Mouse (Mus musculus): ENCODE results near the gene Fam240b. TPM values are rescaled to one million over a fixed set of nuclear protein-coding genes. Genes with fewer than 3 reads are reported as not detected.
"Not testable (repeated sequence)": the region's sequence is repeated elsewhere in the genome, so short reads cannot be mapped to it uniquely, and the experiment has no call there.

Fam240b gene
- polyA plus RNA-seq (2017; shearing (Covaris generic)) = not detected

DNA sequence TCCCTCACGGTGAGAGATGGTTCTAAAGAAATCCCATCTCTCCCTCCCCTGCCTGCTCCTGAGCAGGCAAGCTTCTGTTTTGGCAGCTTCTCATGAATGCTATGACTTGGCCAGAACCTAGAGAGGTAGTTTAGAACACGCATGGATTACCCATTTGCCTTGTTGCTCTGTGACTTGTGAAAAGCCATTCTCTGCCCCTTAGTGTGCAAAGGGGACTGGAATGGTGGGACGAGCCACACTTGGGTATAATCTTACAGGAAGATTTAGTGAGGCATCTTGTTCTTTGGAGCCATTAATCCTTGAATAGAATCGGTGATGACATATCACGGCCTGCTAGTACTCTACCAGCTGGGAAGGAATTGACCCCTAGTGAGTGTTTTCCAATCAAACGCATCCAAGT lies at the start of gene Fam240b:
Gene Fam240b, minus strand, starts transcription at position 101 of the 400 bp plus-strand sequence.
- no peak for ATAC-seq

DNA sequence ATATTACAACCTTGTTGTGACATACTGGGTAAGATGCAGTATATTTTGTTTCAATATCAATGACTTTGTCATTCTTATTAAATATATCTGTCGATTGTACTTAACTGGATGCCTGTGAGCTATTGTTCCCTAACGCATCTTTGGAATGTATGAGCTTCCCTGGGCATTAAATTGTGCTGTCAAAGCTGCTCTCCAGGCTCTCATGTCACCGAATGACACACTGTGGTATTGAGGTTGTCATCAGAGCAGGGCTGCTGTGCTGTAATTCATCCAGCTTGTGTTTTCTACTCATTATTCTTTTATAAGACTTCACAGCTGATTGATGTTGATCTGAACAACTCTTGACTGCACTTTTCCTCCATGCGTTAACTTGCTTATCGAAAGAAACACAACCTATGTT lies 32.5 kb upstream of the Fam240b start:
- ATAC-seq = no peak

DNA sequence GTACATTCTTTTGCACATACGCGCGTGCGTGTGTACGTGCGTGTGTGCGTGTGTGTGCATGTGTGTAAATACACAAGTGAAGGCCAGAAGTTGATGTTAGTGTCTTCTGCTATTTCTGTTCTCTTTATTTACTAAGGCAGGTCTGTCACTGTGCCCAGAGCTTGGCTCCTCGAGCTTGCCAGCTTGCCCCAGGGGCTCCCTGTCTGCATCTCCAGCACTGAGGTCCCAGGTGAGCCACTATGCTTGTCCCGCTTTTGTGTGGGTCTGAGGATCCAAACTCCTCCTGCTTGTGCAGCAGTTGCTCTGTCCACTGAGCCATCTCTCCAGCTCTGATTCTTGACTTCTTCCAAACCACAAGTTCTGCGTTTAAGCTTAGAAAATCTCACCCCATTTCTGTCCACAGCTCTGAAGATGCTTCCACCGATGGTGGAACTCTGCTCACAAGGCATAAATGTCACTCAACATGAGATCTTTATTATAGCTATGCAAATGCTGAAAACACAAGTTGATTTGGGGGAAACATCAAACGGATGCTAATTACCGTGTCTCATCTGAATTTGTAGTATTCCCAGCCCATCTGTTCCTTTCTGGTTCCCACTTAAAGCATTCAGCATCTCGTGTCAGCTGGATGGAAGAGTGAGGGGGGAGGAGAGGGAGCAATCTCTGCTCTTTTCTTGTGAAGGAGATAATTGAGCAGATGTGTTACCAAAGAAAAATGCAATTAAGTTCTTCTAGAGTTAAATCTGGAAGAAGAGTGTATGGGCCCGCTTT lies 29.1 kb upstream of the Fam240b start:
- ATAC-seq = no peak

DNA sequence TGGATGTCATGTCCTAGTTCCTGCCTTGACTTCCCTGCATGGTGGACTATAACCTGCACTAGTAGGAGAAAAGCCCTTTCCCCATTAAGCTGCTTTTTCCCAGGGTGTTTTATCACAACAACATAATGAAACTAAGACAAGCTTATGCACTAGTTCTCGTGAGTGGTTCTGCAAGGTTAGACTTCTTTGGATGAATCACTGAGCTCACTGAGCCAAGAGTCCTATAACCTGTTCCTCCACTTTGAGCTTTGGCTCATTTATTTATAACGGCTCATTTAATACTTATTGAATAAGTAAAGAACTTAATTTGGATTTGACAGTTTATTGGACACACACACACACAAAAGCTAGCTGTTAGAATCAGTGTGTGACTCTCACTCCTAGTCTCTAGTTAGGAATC lies 16.7 kb upstream of the Fam240b start:
- ATAC-seq = no peak

DNA sequence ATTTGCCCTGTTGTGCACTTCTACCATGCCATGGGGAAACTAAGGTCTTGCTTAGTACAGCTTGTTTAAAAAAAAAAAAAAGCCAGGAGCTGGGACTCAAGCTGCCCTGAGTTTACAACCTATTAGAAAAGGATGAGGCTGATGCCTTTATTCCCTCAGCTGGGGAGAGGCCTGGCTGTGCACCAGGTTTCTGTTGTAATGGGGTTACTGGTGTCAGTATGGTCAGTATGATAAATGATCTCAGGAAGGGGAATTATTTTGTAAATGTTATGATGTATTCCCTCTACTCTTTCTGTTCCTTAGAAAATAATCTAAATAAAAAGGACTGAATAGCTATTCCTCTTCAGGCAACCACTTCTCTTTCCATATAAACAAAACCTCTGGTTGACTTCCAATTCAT lies 14.0 kb upstream of the Fam240b start:
- ATAC-seq = no peak

DNA sequence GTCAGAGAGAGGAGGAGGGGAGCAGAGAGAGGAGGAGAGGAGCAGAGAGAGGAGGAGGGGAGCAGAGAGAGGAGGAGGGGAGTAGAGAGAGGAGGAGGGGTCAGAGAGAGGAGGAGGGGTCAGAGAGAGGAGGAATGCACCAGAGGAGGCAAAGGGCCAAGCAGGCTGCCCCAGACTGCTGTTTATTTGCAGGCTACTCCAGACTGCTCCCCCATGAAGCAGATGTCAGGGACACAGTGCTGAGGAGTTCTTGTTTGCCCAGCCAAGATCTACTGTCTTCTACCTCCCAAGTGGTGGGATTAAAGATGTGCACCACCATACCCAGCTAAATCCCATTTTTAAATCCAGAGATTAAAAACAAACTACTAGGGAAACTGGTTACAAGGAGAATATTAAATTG lies 9.8 kb upstream of the Fam240b start:
- no peak for ATAC-seq

DNA sequence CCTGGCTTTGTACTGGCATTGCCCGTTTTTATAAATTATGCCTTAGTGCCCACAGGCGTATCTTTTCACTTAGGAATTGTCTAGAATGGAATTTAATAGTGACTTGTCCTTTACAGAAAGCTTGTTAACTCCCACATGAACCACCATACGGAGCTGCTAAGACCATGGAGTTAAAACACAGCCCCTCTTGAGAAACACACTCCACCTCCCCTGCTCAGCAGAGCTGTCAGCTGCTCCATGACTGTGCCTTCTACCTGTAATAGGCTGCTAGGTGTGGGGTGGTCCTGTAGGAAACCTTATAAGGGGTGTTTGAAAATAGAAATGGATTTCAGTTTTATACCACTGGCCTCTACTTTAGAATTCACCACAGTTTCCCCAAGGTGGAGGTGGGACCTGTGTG lies 5.2 kb upstream of the Fam240b start:
- ATAC-seq = no peak

DNA sequence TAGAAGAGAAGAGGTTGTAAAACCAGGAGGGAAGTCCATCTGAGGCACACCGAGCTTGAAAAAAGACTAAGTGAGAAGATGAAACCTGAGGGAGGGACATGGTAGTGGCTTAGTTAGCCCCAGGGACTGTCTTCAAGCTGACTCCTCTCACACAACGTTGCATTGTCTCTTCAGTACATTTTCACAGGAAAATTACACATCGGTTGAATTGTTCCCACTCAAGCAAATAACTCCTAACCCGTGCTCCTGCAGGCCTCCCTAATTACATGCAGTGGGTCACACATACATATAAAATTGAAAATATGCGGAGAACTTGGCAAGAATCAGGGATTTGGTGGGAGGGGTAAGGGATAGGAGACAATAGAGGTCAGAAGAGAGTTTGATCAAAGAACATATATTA lies 4.0 kb downstream of the Fam240b start:
- ATAC-seq = no peak

DNA sequence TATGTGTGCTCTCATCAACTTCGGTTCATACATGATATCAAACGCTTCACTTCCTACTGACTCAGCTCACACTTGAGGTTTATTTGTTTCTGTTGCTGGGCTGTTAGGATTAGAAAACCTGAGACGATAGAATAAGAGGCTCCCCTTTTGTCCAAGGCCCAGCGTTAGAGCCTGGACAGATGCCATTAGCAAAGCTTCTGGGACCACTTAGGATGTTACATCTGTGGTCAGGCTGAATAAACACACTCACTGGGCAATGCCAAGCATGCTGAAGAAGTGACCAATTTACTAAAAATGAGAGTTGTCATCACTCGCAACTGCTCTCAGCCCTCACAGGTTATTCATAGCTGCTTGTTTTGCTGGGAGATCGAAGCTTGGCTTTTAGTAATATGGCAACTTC lies 7.7 kb downstream of the Fam240b start:
- ATAC-seq = no peak

DNA sequence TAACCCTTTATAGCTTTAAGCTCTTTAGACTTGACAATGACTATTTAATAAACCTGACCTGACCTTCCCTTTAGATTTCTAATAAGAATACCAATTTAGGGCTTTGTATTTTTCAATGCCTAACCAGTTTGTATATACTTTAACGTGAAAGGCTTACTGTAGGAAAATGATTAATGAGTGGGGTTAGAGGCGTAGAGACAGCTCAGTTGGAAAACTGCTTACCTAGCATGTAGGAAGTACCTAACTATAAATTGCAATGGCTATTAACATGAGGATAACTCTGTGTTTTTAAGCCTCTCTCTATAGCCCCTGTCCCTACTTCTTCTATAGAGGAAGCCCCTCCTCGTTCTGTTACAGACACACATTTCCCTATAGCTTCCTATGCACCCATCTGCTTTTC lies 17.6 kb downstream of the Fam240b start:
- ATAC-seq = no peak

DNA sequence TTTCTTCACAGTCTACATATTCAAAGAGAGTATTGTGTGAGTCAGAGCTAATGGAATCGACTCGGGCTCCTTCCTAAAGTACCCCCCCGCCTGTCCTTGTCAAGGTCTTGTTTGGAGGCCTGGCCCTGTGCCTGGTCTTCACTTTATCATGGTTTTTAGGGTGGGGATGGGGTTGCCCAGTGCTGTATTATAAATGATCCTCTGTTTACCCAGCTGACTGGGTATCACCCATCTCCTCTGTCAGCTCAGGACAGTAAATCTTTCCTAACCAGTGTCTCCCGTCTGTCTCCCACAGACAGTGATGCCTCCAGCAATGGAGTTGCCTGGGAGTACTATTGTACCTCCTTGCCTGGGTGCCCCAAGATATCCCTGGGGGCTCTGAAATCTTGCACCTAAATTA lies 19.6 kb downstream of the Fam240b start:
- no peak for ATAC-seq

DNA sequence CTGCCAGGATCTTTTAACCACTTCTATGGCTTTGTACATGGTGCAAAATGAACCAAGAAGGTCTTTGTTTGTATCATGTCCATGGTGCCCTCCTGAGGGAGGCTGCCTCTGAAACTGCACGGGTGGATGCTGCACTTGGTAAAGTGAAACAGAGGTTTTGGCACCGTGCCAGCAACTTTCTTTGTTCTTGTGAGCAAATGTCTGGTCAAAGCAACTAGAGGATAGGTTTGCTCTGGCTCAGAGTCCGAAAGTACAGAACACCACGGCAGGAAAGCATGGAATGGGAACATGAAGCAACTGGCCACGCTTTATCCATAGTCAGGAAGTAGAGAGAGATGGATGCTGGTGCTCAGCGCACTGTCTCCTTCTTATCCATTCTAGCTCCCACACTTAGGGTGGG lies 29.7 kb downstream of the Fam240b start:
- no peak for ATAC-seq

DNA sequence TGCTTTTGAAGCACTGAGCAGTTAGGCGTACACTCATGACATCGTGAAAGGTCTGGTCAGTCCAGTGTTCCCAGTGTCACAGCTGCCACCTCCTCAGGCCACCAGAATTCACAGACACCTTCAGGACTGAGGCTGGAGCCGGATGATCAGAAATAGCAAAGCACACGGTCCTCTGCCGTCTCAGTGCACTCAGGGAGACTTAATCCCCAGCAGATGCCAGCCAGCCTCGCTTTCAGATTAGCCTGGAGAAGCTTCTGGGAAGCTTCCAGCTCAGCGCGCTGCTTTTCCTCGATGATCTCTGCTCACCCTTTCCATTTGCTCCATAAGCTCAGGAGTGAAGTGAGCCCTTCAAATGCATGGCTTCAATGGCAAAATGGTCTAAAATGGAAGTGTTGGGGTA lies 32.4 kb downstream of the Fam240b start:
- ATAC-seq = no peak

DNA sequence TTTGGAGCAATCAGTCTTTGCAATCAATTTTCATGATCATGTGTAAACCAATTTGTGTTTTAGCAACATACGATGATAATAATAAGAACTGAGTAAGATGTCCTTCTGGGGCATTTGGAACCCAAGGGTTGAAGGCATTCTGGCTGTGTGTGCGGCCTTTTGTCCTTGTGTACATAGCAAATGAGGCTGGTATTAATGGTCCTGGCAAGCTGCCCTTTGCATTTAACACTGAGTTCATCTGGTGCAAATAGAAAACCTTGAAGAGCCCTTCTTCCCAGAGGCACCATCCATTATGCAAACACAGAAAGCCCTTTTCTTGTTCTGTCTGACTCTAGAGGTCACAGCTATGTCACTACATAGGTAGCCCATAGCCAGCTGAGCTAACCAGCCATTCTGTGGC lies 35.0 kb downstream of the Fam240b start:
- no peak for ATAC-seq

DNA sequence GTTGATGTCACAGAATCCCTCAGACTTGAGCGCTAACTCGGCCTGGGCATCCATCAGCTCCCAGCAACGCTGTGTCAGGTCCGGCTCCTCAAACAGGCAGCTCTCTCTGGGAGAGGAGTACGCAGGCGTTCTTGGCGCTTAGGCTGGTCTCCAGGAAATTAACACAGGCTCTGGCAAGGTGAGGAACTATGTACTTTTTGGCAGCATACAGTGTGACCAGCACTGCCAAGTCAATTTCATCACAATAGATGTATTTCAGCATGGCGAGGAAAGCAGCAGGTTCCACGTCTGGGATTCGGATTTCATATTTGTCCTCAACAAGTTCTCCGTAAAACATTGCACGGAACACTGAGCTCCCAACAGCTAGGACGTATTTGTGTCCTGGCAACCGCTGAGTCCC lies 39.4 kb downstream of the Fam240b start:
- ATAC-seq = no peak

DNA sequence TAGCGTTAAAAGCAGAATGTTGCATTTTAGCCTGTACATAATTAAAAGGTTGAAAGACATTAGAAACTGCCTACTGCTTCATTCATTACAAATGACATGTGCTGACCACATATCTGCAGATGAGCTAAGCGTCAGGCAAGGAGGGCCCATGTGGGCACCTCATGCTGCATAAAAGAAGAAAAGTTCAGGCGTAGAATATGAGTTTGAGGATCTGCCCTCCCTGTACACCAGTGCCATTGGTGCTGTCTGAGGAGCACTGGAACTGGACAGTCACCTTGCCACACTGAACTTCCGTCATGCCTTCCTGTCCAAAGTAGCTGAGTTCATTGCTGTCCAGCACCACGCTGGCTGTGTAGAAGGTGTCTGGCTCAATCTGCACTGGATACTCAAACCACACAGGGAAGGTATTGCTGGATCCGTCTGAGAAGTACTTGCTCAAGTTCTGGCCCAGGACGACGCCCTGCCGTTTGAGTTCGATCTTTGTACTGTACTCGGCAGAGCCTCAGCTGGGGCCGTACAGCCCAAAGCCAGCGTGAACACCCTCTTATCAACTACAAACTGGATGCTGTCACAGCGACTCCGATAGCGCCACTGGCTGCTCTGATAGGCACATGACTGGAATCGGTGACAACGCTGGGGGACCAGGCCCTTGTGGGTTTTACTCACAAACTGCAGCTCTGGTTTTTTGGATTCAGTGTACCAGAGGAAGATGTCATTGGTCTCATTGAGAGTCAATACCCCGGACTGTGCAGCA lies 40.2 kb downstream of the Fam240b start:
- ATAC-seq = not testable (repeated sequence)

DNA sequence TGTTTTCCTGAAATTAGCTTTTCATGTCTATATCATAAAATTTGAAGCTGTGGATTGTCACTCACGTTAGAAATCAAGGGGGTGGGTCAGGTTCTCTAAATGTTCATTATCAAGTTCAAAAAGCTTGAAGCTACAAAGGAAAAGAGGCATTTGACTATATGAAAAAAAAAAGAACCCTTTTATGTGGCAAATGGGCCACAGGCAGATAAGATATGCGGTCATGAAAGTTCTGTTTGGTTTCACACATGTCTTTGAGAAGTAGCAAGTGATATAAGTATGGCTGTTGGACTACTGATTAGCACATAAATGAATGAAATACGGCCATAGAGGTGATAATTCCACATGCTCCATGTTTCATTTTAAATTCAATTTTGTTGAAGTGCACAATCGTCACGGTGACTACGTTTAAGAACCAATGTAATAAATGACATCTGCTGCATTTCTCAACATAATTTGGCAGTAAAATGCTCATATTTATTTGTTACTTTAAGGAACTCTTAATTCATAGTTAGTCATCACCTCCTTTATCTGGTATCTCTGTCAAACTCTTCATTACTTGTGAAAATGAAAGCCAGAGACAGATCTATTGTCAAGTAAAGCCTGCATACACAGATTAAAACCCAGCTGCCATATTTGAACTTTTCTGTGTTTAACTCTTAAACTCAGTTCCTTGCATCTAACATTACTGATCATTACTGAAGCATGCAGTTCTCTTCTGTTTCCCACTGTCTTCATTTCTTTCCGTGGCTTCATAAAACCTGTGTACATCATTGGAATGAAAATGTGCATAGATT lies 47.4 kb downstream of the Fam240b start:
- no peak for ATAC-seq

DNA sequence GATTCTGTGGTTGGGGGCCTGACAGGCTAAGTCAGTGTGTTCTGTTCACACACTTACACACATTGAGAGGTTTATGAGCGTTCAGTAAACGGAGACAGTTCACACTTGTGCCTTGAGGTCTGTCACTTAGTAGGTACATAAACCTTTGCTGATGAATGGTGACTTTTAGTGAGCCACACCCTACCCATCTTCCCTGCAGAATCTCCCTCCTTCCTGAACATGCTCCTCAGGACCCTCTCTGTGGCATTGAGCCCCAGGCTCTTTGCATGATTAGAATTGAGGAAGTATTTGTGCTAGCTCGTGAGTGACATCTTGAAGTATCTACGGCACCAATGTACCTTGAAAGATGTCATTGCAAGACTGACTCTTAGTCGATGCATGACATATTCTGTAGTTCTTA lies 48.9 kb downstream of the Fam240b start:
- ATAC-seq = no peak

DNA sequence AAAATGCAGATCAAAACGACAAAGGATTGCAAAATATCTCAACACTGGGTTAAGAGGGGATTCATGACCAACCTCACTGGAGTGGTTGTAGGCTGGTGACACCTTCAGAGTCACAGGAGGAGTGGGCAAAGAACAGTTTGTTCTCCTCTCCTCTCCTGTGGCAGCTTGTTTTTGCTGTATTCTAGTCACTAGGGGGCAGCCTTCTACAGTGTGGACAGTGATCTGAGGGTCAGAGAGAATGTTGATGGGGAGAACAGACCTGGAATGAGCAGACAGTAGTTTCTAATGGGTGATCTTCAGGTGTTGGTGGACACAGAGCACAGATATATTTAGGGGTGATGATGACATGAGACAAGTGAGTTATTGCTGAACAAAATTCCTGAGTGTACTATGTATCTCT lies 49.6 kb downstream of the Fam240b start:
- ATAC-seq = no peak

DNA sequence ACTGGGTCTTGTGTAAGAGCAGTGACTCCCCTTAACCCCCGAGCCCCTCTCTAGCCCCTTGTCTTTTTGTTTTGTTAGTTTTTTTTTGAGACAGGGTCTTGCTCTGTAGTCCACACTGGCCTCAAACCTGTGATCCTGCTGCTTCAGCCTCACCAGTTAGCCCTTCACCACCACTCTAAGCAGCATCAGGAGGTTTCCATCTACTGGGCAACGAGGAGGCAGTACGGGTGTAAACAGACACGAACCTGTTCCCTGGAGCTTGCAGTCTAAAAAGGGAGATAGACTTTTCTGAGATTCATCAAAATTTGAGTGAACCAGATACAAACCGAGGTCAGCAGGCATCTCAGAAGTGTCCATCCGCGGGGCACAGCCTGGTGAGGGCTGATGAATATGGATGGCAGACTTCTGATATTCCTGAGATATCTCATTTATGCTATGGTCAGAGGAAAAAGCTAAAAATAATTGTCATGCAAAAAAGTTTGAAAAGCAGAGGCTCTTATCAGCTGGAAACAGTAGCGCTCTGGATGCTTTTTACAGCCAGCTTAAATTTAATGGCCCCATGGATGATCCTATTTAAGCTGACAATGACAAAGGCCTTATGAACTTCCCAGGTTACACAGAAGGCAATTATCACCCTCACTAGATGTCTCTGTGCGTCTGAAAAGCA lies 52.2 kb downstream of the Fam240b start:
- ATAC-seq = no peak

DNA sequence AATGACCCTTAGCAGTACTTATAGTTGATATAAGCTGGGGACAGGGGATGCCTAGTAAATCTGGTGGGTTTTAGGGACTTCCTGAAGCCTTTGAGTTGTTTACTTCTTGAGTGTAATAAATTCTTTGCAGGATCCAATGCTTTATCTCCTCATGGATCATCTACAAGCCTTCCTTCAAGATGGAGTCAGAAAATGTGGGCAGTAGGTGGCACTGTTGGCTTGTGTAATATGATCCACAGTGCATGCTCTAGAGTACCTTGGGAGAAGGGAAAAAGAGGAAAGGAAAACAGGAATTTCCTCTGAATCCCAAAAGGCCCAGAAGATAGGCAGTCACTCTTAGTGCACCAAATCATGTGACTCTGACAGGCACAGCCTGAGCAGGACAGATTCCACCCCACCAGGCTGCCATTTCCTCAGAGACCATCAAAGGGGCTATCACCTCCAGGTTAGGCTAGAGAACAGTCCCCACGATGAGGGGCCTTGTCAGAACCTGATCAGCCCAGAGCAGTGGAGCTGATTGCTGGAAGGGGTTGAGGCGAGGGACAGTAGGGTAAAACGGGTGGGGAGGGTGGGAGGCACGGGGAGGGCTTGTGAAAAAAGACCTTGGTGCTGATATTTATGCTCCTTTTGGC lies 54.2 kb downstream of the Fam240b start:
- ATAC-seq = no peak

DNA sequence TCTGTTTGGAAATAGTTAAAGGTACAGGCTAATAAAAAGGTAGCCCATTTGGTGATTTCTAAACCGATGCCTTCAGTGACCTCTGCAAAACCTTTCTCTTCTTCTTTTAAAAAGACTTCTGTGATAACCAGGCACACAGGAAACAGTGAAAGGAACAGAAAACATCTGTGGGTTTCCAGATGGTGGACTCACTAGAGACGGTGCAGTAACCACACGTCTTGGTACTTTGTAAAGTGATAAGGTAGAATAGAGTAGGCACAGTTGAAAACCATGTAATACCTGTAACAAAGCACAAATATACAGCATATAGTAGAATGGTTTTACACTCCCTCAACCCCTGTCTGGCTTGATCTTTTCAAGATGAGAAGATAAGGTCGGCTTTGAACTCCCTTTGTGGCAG lies 57.0 kb downstream of the Fam240b start:
- ATAC-seq = no peak

DNA sequence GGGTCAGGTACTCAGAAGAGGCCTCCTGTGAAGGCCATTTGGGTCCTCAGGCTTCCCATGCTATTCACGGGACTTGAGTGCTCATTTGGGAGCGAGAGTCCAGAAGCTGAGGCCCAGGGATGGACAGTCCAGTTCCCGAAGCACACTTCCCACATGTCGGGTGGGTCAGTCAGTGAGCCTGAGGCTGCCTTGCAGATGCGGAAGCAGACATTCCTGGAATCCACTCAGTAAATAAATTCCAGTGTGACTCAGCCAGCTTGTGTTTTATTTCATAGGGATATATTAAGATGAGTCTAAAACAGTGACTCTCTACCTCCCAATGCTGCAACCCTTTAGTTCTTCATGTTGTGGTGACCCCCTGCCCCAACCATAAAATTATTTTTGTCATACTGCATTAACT lies 58.1 kb downstream of the Fam240b start:
- no peak for ATAC-seq

Data from CD4-positive, CD25-positive, alpha-beta regulatory T cell, adult 4 months (primary cell).